Mouse (Mus musculus): ENCODE results near the gene Oxld1.

Oxld1 gene

GRCm38 (mm10) chr11:120457772-120458751 lies at the start of gene Oxld1, which contains the start of gene Ccdc137:
Oxld1 (minus strand) TSS chr11:120458068.
Ccdc137 (plus strand) TSS chr11:120458115.
- DNase-seq (ENCODE audit: low read depth), result peak; percentile 87

GRCm38 (mm10) chr11:120506899-120507298 lies 49.0 kb upstream of the Oxld1 start:
- peak; percentile 46 for DNase-seq (ENCODE audit: low read depth)

- no peak for DNase-seq (ENCODE audit: low read depth)
These were observed 47.8 kb upstream of the Oxld1 start for GRCm38 (mm10) chr11:120505661-120506060.

GRCm38 (mm10) chr11:120501701-120502100 lies 43.8 kb upstream of the Oxld1 start:
- no peak for DNase-seq (ENCODE audit: low read depth)

GRCm38 (mm10) chr11:120501018-120501417 lies 43.1 kb upstream of the Oxld1 start:
- no peak for DNase-seq (ENCODE audit: low read depth)

- DNase-seq (ENCODE audit: low read depth), result no peak
These were observed 42.5 kb upstream of the Oxld1 start for GRCm38 (mm10) chr11:120500357-120500756.

- DNase-seq (ENCODE audit: low read depth), result no peak
These were observed 42.0 kb upstream of the Oxld1 start for GRCm38 (mm10) chr11:120499894-120500293.

GRCm38 (mm10) chr11:120498891-120499290 lies 41.0 kb upstream of the Oxld1 start:
- no peak for DNase-seq (ENCODE audit: low read depth)

GRCm38 (mm10) chr11:120498226-120498625 lies 40.4 kb upstream of the Oxld1 start:
- no peak for DNase-seq (ENCODE audit: low read depth)

GRCm38 (mm10) chr11:120497436-120497835 lies 39.6 kb upstream of the Oxld1 start:
- DNase-seq (ENCODE audit: low read depth), result no peak

GRCm38 (mm10) chr11:120493911-120494310 lies 36.0 kb upstream of the Oxld1 start:
- DNase-seq (ENCODE audit: low read depth), result no peak

- no peak for DNase-seq (ENCODE audit: low read depth)
These were observed 35.5 kb upstream of the Oxld1 start for GRCm38 (mm10) chr11:120493351-120493750.

- no peak for DNase-seq (ENCODE audit: low read depth)
These were observed 35.0 kb upstream of the Oxld1 start for GRCm38 (mm10) chr11:120492878-120493203.

- DNase-seq (ENCODE audit: low read depth), result peak; percentile 72
These were observed 34.4 kb upstream of the Oxld1 start for GRCm38 (mm10) chr11:120492024-120492877.

- peak; percentile 87 for DNase-seq (ENCODE audit: low read depth)
These were observed 33.6 kb upstream of the Oxld1 start, which contains the start of gene Slc25a10 for GRCm38 (mm10) chr11:120491317-120492023. Slc25a10 (plus strand) TSS chr11:120491840.

- DNase-seq (ENCODE audit: low read depth), result no peak
These were observed 32.6 kb upstream of the Oxld1 start for GRCm38 (mm10) chr11:120490291-120491046.

- DNase-seq (ENCODE audit: low read depth), result peak; percentile 90
These were observed 31.3 kb upstream of the Oxld1 start for GRCm38 (mm10) chr11:120489054-120489761.

GRCm38 (mm10) chr11:120488516-120488915 lies 30.6 kb upstream of the Oxld1 start:
- DNase-seq (ENCODE audit: low read depth), result peak; percentile 19

- no peak for DNase-seq (ENCODE audit: low read depth)
These were observed 27.4 kb upstream of the Oxld1 start for GRCm38 (mm10) chr11:120485251-120485650.

GRCm38 (mm10) chr11:120484265-120484981 lies 26.6 kb upstream of the Oxld1 start, which contains the start of gene Mrpl12:
Mrpl12 (plus strand) TSS chr11:120484613.
- DNase-seq (ENCODE audit: low read depth), result peak; percentile 95

All from induced T-regulatory cell, adult 2 months (primary cell).